Mouse (Mus musculus) liver, embryonic 14 days (tissue): ENCODE data around the gene Gm12666. TPM values are rescaled to one million over a fixed set of nuclear protein-coding genes. Genes with fewer than 3 reads are reported as not detected.

ENCODE experiments used
- polyA plus RNA-seq: library from polyadenylated mRNA; depleted of rRNA; stranded (reverse); fragments of >200 nt; gene quantifications from 2 replicates; pipeline ENCODE4 v1.2.3, GENCODE M21; 2012; rRNA removed

Gene Gm12666
- not detected in 2 replicates for polyA plus RNA-seq

GRCm38 (mm10) chr4:92191649-92192048, at the start of gene Gm12666:
Gene Gm12666, minus strand, starts transcription at chr4:92191749.

DNA sequence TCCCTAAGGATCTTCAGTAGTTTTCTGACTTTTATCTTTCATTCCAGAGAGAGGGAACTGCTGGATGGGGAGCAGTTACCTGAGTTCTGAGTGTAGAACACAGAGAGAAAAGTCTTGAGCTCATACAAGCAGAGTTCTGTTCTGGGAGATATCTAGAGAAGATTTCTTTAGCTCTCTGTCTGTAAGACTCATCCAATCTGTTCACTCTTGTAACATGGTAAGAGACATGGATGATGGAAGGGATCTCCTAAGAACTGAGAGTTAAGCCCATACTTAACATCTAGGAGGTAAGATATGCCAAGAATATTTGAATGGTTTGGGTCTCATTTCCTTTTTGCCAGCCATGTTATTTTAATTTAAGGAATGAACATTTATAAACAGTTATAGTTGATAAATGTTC, 44.4 kb downstream of the Gm12666 start, which contains the start of gene Izumo3:
Izumo3 (minus strand) TSS at position 101 of the 400 bp plus-strand sequence.

Other genes starting within 250 kb of the Gm12666 start
- not detected in 2 replicates for gene Izumo3, start 44.5 kb downstream of the Gm12666 start, polyA plus RNA-seq